Mouse (Mus musculus) stomach, adult 2 months (tissue): ENCODE results near the gene Zdhhc8. TPM values are rescaled to one million over a fixed set of nuclear protein-coding genes. Genes with fewer than 3 reads are reported as not detected.

Experiments used
- polyA plus RNA-seq: library from polyadenylated mRNA; depleted of rRNA; stranded (reverse); fragments of >200 nt; gene quantifications from 2 replicates; pipeline ENCODE4 v1.2.3, GENCODE M21; 2012; rRNA removed

Zdhhc8 gene
- polyA plus RNA-seq, result 44.7 and 45.3 TPM in 2 replicates

DNA sequence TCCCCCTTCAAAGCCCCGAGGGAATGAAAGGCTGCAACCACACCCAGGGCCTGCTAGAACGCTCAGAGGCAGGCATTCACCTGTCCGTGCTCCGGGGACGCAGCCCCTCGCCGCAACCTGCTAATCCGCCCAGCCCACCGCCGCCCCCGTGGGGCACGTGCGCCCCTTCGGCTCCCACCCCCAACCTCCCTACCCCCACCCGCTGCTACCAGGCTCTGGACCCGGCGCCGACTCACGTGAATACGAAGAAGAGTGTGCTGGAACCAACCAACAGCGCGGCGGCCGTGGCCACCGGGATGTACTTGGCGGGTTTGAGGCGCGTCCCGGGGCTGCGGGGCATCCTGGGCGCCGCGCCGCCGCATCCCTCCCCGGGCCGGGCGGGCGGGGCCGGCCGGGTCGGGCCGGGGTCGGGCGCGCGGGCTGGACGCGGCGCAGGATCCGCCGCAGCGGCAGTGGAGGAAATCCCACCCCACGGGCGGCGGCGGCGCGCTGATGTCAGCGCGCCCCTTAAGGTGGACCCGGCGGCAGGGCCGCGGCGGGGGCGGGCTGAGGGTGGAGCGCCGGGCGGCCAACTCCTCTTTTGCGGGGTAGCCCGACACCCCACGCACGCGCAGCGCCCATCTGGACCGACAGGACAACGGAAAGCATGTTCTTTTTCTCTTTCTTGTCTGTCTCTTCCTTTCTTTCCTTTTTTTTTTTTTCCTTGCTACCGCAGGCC lies at the start of gene Zdhhc8:
Gene Zdhhc8, minus strand, starts transcription at position 466 of the 718 bp plus-strand sequence.

GRCm38 (mm10) chr16:18258221-18258620 lies 23.3 kb upstream of the Zdhhc8 start, which contains the start of gene Gm49776:
Gene Gm49776 (minus strand): TSS chr16:18258321.

DNA sequence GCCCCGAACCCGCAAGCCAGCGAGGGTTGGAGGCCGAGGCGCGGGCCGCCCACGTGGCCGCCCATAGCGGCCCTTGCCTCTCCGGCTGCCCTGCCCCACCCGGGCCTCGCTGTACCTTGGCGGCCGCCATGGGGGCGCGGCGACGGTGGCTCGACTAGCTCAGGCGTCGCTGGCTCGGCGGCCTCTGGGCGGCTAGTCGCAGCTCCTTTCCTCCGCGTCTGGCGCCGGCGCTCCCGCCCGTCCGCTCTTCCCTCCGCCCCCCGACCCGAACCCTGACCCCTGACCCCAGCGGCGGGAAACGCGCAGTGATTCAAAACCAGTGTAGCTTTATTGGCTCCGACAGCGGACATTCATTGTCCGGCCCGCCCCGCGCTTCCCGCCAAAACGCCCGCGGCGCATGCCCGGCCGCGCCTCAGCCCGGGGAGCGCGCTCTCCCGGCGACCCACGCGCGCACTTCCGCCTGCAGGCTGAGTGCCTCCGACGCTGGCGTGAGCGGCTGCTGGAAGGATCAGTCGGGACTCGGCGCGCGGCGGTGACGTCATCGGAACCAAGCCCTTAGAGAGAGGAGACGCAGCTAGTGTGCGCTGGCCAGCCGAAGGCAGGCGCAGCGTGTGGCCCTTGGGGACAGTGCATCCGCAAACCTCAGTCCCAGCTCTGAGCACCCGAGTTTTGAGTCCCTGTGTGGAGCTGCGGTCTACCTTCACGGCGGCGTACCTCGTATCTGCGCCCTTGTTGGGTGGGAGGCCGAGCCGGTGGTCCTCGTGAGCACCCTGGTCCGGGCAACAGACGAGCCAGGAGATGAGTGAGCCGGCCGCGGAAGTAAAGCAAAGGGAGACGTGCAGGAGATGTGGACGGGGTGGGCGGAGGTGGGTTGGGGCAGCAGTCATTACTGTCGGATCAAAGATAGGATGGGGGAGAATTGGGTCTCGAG lies 13.8 kb upstream of the Zdhhc8 start, which contains the start of the genes Trmt2a and Ranbp1:
Gene Trmt2a, plus strand, starts transcription at position 247 of the 931 bp plus-strand sequence.
Gene Ranbp1, minus strand, starts transcription at position 300 of the 931 bp plus-strand sequence.

DNA sequence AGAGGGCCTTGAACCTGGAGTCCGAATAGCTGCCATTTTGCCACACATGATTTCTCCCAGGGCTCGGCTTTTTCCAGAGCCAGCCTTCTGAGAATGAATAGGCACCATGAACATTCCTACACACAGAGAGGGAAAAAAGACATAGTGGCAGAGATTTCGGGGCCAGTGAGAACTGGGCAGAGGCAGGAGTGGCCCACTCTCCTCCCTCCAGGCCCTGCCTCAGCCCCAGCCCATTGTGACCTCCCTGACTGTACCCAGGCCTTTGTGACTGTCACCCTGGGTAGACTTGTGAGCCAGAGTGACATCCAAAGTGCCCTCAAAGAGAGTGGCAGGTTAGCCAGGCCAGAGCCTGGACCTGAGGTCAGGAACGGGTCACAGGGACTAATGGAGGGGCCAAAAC lies 17.4 kb downstream of the Zdhhc8 start, which contains the start of gene Ccdc188:
Gene Ccdc188, plus strand, starts transcription at position 301 of the 400 bp plus-strand sequence.

Other genes starting within 250 kb of the Zdhhc8 start
- 32.9 and 53.4 TPM in 2 replicates for gene Dgcr6, start 182.3 kb downstream of the Zdhhc8 start, polyA plus RNA-seq
- 17.1 and 18.7 TPM in 2 replicates for gene Prodh, start 144.9 kb downstream of the Zdhhc8 start, polyA plus RNA-seq
- 8.3 and 11.5 TPM in 2 replicates for gene Rtn4r, start 107.5 kb downstream of the Zdhhc8 start, polyA plus RNA-seq
- gene Ccdc188, start 17.3 kb downstream of the Zdhhc8 start, polyA plus RNA-seq, result not detected in 2 replicates
- 21.1 and 23.2 TPM in 2 replicates for gene Trmt2a, start 13.5 kb upstream of the Zdhhc8 start, polyA plus RNA-seq
- 33.3 and 35.3 TPM in 2 replicates for gene Ranbp1, start 13.6 kb upstream of the Zdhhc8 start, polyA plus RNA-seq
- gene Gm49776, start 23.2 kb upstream of the Zdhhc8 start, polyA plus RNA-seq, result not detected in 2 replicates
- gene Dgcr8, start 54.1 kb upstream of the Zdhhc8 start, polyA plus RNA-seq, result 2.6 and 4.9 TPM in 2 replicates
- gene Tango2, start 113.0 kb upstream of the Zdhhc8 start, polyA plus RNA-seq, result 14.6 and 14.9 TPM in 2 replicates
- 6.5 and 9.3 TPM in 2 replicates for gene Arvcf, start 113.0 kb upstream of the Zdhhc8 start, polyA plus RNA-seq
- 9.4 and 9.9 TPM in 2 replicates for gene Txnrd2, start 191.2 kb upstream of the Zdhhc8 start, polyA plus RNA-seq
- gene Comt, start 191.7 kb upstream of the Zdhhc8 start, polyA plus RNA-seq, result 74.6 and 90.5 TPM in 2 replicates